Mouse (Mus musculus) lung, adult 2 months (tissue): ENCODE data around the gene Timp3. TPM values are rescaled to one million over a fixed set of nuclear protein-coding genes. Genes with fewer than 3 reads are reported as not detected.

Experiments
- DNase-seq: peaks from one replicate; pipeline ENCODE4 v3.0.0; 2022
- H3K4me1 ChIP-seq: fragments of 200-500 bp; 2 replicates; pipeline ENCODE4 v1.6.1; 2011; ENCODE audit warnings: low read length; ENCODE audit not compliant: control insufficient read depth, insufficient read depth
- H3K4me3 ChIP-seq: fragments of 200-500 bp; replicated peaks from 2 replicates; pipeline ENCODE3; 2011; ENCODE audit warnings: low read depth, mild to moderate bottlenecking, control low read depth, low read length; ENCODE audit errors: extremely low read depth
- CTCF ChIP-seq: fragments of 200-500 bp; IDR thresholded peaks from 2 replicates; pipeline ENCODE4 v1.5.1; 2011; ENCODE audit warnings: mild to moderate bottlenecking, low read length, control low read depth; ENCODE audit not compliant: insufficient read depth
- POLR2A ChIP-seq: fragments of 200-500 bp; IDR thresholded peaks from 2 replicates; pipeline ENCODE4 v1.6.1; 2011; ENCODE audit warnings: low read depth, mild to moderate bottlenecking, control low read depth, low read length, borderline replicate concordance; ENCODE audit errors: extremely low read depth
- WGBS: fragments of 180-500 bp; shearing (Covaris S2); methylation state at CpG from one replicate; pipeline ENCODE4 v1.1.7; 2018; 5-methylcytosine and 5-hydroxymethylcytosine counted together
- polyA plus RNA-seq: library from polyadenylated mRNA; depleted of rRNA; stranded (reverse); fragments of >200 nt; gene quantifications from 2 replicates; pipeline ENCODE4 v1.2.3, GENCODE M21; 2012

The Timp3 gene
- polyA plus RNA-seq, 1 experiment = 259 TPM

- no peak for DNase-seq
- TF ChIP-seq POLR2A (no peak), CTCF (no peak)
- 32% methylated on average over 19 of the region's 19 CpGs for WGBS
- Histone ChIP-seq H3K4me1 (peaks cover 7% of the 10 kb centered on the region), H3K4me3 (no peak overlapping the region)
Observed at GRCm38 (mm10) chr10:86273410-86274191, 26.6 kb upstream of the Timp3 start.

GRCm38 (mm10) chr10:86275585-86275984 lies 24.6 kb upstream of the Timp3 start:
- Histone ChIP-seq H3K4me1 (peaks cover 7% of the 10 kb centered on the region), H3K4me3 (no peak overlapping the region)
- 93% methylated on average over 5 of the region's 5 CpGs for WGBS
- DNase-seq = no peak
- no peak for TF ChIP-seq CTCF
- no peak for TF ChIP-seq POLR2A

GRCm38 (mm10) chr10:86277327-86277726 lies 22.8 kb upstream of the Timp3 start:
- no peak overlapping the region for H3K4me3 ChIP-seq
- WGBS = 84% methylated on average over 5 of the region's 5 CpGs
- TF ChIP-seq CTCF (no peak), POLR2A (no peak)
- peaks cover 4% of the 10 kb centered on the region for H3K4me1 ChIP-seq
- DNase-seq = no peak

- H3K4me3 ChIP-seq = no peak overlapping the region
- DNase-seq = no peak
- TF ChIP-seq CTCF = no peak
- TF ChIP-seq POLR2A = no peak
- 88% methylated on average over 2 of the region's 2 CpGs for WGBS
- H3K4me1 ChIP-seq = no peaks in the 10 kb centered on the region
Observed at GRCm38 (mm10) chr10:86278481-86278880, 21.7 kb upstream of the Timp3 start.

GRCm38 (mm10) chr10:86279579-86280168 lies 20.5 kb upstream of the Timp3 start:
- Histone ChIP-seq H3K4me1 (no peaks in the 10 kb centered on the region), H3K4me3 (no peak overlapping the region)
- TF ChIP-seq CTCF (no peak), POLR2A (no peak)
- no peak for DNase-seq
- WGBS = 78% methylated on average over 7 of the region's 7 CpGs

- Histone ChIP-seq H3K4me3 (no peak overlapping the region), H3K4me1 (no peaks in the 10 kb centered on the region)
- DNase-seq = no peak
- WGBS = 66% methylated on average over 8 of the region's 8 CpGs
- TF ChIP-seq POLR2A = no peak
Observed at GRCm38 (mm10) chr10:86281238-86281637, 18.9 kb upstream of the Timp3 start.

- TF ChIP-seq CTCF (no peak), POLR2A (no peak)
- peak; percentile 65 for DNase-seq
- Histone ChIP-seq H3K4me3 (no peak overlapping the region), H3K4me1 (peaks cover 5% of the 10 kb centered on the region; the same call in 1 of the 2 replicates)
- whole genome bisulfite sequencing = 68% methylated on average over 7 of the region's 7 CpGs
Observed at GRCm38 (mm10) chr10:86286508-86286907, 13.7 kb upstream of the Timp3 start.

- TF ChIP-seq POLR2A (no peak), CTCF (no peak)
- Histone ChIP-seq H3K4me3 (no peak overlapping the region), H3K4me1 (peaks cover 5% of the 10 kb centered on the region; the same call in 1 of the 2 replicates)
- peak; percentile 64 for DNase-seq
- 45% methylated on average over 8 of the region's 8 CpGs for WGBS
Observed at GRCm38 (mm10) chr10:86290109-86290771, 9.9 kb upstream of the Timp3 start.

GRCm38 (mm10) chr10:86293880-86294279 lies 6.3 kb upstream of the Timp3 start:
- H3K4me1 ChIP-seq = peaks cover 7% of the 10 kb centered on the region
- TF ChIP-seq POLR2A (no peak), CTCF (no peak)
- H3K4me3 ChIP-seq = no peak overlapping the region
- 85% methylated on average over 1 of the region's 1 CpGs for WGBS
- no peak for DNase-seq
